Mouse (Mus musculus): ENCODE measurements around the gene Nit1.

- TF ChIP-seq CTCF (IDR thresholded peaks at IDR 0.05; ENCODE audit: low read depth) (no peak), EP300 (IDR thresholded peaks at IDR 0.05; ENCODE audit: low read depth) (no peak)
These were observed 2.9 kb downstream of the Nit1 start for GRCm38 (mm10) chr1:171342262-171343207.

All from heart, postnatal 0 days (tissue).